Mouse (Mus musculus) heart, adult 11 months (tissue): ENCODE measurements at regions not wholly inside any gene's neighbourhood (a gene's known extent, or its start where the extent isn't known, plus 50 kb on each side); places are given as distances from the start of the nearest gene placed in this dataset.

Source experiments
- DNase-seq: peaks from one replicate; pipeline ENCODE4 v3.0.0; 2022

DNA sequence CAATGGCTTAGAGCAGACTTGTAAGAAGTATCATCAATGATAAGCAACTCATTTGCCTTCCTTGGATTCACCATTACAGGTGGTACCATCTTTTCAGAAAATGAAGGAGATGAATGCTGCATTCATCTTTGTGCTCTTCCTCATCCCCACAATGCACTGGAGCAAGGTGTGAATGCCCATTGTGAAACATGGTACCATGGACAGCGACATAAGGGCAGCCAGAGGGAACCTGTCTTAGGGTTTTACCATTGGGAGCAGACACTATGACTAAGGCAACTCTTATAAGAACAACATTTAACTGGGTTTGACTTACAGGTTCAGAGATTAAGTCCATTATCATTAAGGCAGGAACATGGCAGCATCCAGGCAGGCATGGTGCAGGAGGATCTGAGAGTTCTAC is 60.1 kb upstream of the Kcnj6 start:
- no peak for DNase-seq

DNA sequence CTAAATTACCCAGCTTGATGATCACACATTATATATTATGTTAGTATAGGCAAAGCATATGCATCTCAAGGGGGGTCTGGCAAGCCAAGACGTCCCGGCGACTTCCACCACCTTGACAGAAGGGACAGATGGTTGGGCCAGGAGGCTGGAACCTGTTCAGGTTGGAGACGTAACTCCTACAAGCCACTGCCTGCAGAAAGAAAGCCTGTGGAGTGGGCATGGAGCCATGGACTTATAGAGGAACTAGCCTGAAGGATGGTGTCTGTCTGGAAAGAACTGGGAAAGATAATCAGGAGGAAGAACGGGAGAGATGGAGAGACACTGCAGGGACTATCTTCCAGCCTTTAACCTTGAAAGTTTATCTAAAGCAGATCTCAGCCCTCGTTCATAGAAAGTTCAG is 66.9 kb upstream of the Kcnj6 start:
- peak; percentile 54 for DNase-seq

DNA sequence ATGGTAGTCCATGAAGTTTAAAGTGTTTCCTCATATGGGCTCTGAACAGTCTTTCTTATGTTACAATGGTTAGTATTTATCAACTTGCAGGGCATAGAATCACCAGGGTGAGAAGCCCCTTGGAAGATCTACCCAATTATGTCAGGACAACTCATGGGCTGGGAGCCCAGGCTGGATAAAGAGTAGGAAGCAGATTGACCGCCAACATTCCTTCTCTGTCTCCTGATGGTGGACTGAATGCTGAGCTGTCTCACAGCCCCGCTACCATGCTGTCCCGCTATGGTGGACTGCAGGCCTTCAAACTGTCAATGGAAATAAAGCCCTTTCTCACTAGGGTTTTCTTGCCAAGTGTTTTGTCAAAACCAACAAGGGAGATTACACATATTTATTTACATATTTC is 69.2 kb upstream of the Kcnj6 start:
- DNase-seq, result peak; percentile 60

DNA sequence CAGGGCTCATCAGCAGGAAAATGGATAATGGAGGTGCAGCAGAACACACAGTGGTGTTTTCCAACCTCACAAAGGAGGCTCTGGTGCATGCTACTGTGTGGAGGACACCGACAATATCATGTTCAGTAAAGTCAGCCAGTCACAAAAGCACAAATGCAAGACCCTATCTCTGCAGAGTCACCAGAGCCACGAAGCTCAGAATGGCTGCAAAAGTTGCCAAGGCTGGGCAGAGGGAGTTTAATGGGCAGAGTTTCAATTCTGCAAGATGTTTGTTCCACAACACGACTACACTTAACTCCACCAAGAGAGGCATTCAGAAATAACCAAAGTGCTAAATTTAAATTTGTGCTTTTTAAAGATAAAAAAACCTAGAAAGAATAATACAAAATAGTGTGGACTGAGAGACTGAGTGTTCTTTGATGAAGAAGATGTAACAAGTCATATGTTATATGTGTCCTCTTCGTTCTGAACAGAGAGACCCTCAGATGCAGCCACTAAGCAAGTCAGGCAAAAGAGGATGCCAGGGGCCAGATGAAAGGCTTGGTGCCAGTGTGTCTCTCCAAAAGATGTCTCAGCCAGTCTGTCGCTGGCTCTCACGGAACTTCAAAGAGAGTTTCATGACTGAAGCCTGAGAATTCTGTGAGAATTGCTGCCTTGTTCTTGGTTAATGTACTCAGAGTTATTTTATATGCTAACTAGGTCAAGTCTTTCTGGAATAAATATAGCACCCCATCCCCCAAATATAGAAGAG is 95.1 kb upstream of the Kcnj6 start:
- DNase-seq, result peak; percentile 17

DNA sequence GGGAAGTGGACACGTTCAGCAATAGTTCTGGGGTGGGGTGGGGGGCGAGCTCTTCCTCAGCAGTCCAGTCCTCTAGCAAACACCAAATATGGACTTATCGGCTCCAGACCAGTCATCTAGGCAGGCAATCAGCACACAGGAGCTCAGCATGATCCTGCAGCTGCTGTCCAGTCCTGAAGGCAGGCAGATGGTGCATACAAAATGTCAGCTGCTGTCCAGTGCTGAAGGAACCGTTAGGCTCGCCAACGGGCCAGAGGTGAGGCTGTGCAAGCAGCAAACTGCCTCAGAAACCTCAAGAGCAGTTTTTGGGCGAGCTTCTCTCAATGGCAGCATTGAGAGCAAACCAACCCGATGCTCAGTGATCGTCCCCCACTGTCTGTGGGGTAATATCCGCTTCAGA is 96.3 kb upstream of the Kcnj6 start:
- DNase-seq, result peak; percentile 65

DNA sequence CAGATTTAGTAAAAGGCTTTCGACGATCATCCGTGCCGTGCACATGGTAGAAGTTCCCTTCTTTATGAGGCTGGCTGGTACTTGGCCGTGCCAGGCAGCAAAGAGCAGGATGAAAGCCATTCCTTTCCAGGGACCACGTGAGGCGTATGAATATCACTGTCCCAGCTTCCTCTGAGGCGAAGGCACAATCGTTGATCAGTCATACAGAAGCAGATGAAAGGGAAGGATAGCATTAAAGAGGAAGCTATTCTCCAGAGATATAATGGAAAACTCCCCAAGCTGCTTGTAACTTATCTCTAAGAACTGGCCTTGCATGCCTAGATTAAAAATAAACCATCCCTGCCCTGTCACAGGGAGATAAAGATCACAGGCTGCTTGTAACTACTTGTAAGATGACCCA is 103.5 kb upstream of the Kcnj6 start:
- peak; percentile 61 for DNase-seq

DNA sequence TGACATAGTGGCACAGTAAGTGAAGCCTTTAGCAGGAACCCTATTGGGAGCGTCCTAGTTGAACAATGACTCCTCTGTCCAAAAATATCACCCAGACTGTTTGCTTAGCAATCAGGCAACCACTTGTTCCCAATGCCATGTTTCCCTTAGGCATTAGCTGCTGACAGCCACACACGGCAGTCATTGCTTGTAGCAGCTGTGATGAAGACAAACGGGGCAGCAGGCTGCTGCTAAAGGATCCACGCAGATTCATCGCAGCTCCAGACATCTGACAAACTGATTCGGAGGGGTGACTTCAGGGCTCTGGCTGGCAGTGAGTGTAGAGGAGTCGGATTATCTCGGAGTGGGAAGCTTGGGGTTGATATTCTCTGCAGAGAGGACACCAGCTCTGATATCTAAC is 120.0 kb upstream of the Kcnj6 start:
- DNase-seq, result no peak

DNA sequence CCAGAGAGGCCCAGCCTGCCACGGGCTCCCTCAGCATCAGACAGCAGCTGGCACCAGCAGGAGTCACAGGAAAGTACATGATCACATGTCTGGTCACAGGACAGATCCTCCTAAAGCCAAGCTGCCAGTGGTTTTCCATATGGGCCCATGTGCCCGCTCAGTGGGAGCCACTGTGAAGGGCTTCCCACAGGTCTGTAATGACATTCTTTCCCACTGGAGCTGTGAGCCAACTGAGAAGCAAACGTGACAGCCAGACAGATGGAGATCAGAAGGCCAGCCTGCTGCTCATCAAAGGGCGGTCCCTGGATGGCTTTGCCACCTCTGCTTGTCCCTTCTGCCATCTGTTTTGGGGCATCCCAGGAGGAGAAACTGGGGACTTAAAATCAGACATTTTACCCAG is 121.8 kb upstream of the Kcnj6 start:
- no peak for DNase-seq

DNA sequence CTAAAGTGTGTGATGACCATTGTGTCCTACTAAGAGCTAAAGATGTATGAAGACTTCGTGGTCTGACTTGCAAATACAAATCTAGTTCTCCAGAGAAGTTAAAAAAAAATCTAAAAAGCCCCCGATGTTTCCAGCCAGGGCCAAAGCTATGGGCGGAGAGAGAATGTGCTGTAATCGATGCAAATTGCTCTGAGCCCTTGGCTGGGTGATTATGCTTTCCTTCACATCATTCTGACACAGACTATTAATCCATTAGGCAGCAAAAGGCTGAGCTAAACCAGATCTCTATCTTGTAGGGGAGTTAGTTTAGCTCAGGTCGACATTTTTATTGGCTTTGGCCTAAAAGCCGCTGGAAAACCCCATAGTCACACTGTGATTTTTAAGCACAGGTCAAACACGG is 124.5 kb upstream of the Kcnj6 start:
- DNase-seq, result no peak

DNA sequence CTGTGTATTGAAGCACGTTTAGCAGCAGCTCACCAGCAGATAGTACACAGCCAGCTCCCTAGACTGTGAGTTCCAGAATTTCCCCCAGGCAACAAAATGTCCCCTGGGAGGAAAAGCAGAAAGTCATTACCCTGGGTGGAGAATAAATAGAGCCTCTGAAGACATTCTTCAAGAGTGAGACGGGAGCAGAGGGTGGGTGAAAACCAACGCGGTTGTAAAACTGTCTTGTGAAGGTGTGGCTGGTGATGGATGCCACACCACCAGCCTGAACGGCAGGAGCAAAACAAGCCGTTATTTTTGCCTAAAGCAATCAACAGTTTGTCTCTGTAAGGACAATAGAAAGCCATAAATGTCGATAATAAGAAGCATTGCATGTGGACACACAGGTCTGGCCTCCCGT is 129.7 kb upstream of the Kcnj15 start:
- no peak for DNase-seq

DNA sequence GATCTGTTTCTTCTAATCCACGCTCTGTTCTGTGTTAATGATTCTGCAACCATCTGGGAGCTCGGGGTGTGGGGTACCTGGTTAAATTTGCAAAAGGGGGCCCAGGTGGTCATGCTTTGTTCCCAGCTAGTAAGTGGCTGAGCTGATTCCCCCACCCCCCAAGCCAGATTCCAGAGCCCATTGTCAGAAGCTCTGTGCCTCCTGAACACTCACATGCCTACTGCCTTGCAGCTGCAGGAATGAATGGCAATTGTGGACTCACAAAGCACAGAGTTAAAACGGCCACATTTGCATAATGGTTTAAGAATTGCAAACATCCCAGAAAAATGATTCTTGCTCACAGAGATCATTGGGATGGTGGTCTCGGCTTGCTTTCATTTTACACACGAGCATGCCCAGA is 125.5 kb upstream of the Kcnj15 start:
- DNase-seq, result no peak

DNA sequence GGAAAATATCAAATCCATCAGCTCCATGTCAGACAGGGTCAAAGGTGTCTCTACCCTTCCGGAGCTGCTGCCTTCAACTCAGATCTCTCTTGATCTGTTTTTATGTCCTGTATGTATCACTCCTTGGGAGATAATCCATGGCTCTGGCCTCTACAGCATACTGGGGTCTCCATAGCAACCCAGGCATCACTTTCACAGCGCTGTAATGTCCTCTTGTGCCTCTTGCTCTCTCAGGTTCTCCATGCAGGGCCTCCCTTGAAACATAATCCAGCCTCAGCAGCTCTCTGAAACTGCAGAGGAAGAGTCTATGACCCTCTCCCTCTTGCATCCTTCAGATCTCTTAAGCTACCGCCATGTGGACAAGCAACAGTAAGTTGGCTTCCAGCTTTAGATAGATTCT is 118.5 kb upstream of the Kcnj15 start:
- no peak for DNase-seq

DNA sequence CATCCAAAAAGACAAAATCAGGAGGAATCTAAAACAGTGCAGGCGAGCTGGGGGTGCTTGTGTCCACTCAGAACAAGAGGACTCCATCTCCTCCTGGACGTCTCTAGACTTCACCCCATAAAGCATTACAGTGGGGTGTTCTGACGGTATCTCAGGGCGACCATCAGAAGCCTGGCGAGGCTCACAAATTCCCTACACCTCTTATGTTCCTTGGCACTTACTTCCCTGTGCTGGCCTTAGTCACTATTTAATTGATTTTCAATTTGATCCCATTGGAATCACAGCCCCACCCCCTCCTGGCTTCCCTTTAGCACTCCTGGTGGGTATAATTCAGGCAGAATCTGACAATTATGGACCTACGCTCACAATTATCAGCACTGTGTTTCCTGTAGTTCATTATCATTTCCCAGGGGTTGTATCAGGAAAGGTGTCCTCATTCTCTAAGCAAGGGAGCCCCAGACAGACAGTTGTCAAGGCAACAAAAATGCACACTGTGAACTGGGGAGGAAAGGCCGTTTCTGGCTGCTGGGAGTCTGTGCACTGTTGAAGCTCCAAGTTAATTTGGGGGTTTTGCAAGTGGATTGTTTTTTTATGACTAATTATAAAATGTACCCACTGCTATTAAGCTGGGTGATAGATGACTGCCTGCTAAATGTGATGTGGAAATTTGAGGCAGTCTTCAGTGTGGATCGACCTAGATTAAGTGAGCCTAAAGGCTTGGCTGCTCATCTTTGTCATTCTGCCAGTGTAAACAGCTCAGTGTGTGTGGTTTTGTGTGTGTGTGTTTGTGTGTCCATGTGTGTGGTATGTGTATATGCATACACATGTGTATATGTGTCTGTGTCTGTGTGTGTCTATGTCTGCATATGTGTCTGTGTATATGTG is 115.6 kb upstream of the Kcnj15 start:
- DNase-seq, result no peak

DNA sequence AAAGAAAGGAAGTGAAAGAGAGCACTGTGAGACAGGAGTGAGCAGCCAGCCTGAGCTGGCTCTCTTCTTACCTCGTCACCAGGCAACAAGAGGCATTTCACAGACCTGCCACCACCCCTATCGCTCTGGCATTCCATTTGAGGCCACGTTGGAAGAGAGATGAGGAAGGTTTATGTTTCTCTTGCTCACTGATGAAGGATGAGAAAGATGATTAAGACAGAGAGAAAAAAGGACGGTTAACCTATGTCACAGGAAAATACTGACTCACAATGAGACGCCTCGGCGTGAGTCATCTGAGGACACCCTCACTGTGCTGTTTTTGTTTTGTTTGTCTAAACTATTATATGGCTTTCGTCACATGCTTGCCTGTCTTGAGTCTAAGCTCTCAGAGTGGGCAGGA is 106.9 kb upstream of the Kcnj15 start:
- no peak for DNase-seq

DNA sequence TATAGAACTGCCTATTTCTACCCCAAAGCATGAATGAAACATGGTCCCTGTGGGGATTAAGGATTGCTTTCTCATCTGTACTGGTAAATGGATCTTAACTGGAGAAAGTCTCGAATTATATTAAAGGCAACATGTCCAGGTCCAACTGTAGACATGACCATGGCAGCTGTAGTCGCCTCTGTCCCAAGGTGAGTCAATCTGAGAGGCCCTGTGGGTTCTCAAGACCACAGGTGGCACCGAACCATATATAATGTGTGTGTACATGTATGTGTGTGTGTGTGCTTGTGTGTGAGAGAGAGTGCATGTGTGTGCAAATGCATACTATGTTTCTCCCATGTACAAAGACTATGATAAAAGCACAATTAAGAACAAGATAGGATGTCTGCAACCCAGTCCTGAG is 105.9 kb upstream of the Kcnj15 start:
- no peak for DNase-seq

DNA sequence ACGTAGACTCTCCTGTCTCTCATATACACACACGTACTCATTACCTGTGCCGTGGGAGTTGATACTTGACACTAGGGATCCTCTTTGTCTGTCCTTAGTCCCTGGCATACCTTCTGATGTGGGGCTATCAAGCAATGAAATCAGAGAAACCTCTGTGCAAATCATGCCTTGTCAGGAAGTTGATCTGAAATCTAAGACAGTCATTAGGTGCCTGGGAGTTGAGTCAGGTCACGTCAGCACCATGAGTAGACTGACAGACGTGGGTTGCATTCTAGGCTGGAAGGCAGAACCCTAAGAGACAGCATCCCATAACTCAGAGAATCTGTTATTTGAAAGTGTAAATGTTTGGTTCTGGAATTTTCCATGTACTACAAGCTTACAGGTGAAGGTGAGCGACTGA is 105.4 kb upstream of the Kcnj15 start:
- DNase-seq, result no peak

DNA sequence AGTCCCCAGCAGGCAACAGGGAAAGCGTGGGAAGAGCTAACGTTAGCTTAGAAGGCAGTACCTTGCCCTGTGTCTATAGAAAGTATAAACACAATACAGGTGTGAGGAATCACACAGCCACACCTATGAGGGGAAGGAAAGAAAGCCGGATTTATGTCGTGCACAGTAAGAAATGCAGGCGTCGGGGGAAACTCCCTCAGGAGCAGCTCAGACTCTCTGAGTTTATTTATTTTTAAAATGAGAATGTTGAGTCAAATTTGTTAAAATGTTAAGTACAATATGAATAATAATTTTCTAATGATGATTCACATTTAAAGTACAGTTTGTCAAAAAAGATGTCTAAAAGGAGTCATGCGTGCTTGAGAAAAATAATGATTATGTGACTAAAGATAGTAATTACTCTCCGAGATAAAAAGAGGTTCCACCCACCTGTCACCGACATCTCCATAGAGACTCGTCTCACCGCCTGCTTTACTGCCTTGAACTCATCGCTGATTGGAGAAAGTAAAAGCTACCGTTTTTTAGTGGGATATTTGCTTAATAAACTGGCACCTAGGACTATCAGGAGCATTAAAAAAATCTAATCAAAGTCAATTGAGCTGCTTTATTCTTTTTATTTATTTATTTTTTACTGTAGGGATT is 104.5 kb upstream of the Kcnj15 start:
- no peak for DNase-seq

DNA sequence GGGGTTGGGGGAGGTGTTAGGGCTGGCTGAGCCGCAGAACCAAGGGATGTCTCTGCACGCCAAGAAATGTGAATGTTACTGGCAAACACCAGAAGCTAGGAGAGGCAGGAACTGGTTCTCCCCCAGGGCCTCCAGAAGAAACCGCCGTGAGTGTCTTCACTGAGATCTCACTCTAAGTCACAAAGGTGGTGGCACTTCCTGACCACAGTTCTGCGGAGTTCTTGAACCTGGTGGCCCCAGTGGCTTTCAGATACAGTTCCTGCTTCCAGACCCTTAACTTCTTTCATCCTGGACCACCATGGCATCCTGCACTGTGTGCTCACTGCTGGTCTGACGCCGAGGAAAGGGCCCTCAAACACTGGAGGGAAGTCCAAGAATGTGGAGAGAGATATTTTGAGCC is 89.0 kb upstream of the Kcnj15 start:
- peak; percentile 57 for DNase-seq

DNA sequence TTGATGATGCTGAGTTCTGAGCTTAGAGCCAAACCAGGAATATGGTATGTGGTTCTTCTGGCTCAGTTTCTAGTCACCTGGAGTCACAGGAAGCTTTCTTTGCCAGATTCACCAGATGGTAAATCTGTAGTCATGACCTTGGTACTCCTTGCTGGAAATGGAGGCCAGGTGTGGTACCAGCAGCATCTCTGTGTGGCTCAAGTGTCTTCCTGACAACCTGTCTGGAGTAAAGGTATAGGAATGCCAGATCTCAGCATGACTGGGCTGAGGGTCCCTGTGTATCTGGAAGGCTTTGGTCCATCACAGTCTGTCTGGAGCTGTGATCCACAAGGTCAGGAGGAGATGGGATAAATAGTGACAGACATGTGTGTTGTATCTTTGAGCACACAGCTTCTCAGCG is 88.0 kb upstream of the Kcnj15 start:
- DNase-seq, result peak; percentile 55

DNA sequence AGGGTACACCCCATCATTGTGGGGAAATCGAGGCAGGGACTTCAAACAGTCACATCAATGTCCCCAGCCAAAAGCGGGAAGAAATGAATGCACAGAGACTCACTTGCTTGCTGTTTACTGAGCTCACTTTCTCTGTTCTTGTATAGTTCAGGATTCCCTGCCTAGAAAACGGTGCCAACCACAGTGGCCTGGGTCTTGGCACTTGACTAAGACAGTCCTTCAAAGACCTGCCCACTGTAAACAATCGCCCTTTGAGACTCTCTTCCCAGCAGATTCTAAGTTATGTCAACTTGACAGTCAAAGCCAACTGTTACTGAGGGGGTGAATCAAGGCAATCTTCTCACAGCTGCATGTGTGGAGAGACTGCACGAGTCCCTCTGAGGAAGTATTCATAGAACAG is 76.8 kb upstream of the Kcnj15 start:
- DNase-seq, result peak; percentile 58

DNA sequence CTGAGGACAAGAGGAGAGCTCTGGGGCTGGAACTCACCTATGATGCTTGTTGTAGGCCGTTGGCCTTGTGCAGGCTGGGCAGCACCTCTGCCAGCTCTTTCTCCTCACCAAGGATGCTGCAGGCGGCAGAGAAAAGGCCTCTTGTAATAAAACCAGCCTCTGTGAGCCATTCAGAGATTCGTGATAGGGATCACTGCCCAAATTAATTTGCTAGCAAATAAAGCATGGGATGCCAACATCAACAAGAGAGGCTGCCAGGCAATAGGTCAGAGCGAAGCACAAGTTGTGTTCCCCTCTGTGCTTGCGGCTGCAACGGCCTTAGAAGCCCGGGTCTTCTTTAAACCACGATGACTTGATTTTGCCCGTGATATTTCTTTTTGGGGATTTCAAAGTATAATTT is 72.0 kb upstream of the Kcnj15 start:
- DNase-seq, result no peak

DNA sequence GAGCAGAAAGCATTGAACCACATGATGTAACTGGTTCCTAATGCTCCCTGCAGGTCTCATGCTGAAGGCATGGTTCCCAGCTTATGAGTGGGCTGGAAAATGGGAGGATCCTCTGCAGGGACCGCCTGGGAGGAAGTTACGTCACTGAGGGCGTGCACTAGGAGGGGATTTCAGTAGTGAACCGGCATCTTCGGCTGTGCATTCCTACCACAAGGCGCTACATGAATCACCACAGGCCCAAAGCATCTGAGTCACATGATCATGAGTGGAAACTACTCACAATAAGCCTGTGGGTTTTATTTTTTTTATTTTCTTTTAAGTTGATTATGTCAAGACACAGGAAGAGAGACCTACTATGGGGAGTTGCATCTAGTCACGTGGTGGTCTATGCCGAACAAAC is 68.2 kb upstream of the Kcnj15 start:
- DNase-seq, result peak; percentile 65

DNA sequence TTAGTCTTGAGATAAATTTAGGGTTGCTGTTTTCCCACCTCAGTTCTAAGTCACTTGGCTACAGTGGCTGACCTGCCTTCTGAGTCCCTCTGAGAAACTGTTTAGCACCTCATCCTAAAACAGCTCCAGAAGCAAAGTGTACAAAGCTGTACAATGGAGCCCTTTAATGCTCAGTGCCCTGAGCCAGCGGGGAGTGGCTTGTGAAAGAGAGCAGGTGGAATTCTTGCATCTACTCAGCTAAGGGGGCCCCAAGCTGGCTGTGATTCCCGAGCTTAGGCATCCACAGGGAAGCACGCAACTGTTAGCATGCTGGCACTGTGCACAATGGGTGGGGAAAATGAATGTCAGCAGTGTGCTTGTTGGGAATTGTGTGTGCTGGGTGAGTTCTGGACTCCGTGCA is 63.2 kb upstream of the Kcnj15 start:
- DNase-seq, result peak; percentile 66

DNA sequence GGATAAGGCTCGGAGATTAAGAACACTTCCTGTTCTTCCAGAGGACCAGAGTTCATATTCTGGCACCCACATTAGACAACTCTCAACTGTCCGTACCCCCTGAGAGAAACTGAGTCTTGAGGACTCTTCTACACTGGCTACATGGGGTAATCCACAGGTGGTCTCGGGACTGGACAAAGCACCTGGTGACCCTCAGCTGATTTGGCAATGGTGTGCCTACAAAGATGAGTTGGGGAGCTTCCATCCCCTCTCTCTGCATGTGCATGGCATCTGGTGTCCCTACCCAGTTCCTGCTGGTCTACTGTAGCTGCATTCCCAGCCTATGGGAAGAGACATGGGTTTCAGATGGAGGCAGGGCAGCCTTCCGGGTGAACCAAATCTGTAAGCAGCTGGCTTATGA is 61.2 kb upstream of the Kcnj15 start:
- DNase-seq, result peak; percentile 90
